Mouse (Mus musculus) heart, adult 2 months (tissue): ENCODE measurements around the gene Aire. TPM values are rescaled to one million over a fixed set of nuclear protein-coding genes. Genes with fewer than 3 reads are reported as not detected.

Source experiments
- DNase-seq, 2 experiments: peaks; one replicate each; pipeline ENCODE4 v3.0.0; 2021
- H3K27ac ChIP-seq: fragments of 200-600 bp; 2 replicates; pipeline ENCODE4 v1.8.1; 2022
- H3K27me3 ChIP-seq: fragments of 200-500 bp; 2 replicates; pipeline ENCODE4 v1.6.1; 2012; ENCODE audit warnings: mild to moderate bottlenecking, low read length, inconsistent platforms, mixed read lengths; ENCODE audit not compliant: control insufficient read depth, insufficient read depth
- H3K36me3 ChIP-seq: fragments of 200-500 bp; 2 replicates; pipeline ENCODE4 v1.6.1; 2012; ENCODE audit warnings: low read length, inconsistent platforms; ENCODE audit not compliant: control insufficient read depth, insufficient read depth
- H3K4me1 ChIP-seq: fragments of 200-500 bp; 2 replicates; pipeline ENCODE4 v1.6.1; 2011; ENCODE audit warnings: low read length; ENCODE audit not compliant: control insufficient read depth, insufficient read depth
- H3K4me3 ChIP-seq: fragments of 200-600 bp; 2 replicates; pipeline ENCODE4 v1.8.1; 2022
- H3K79me2 ChIP-seq: fragments of 200-500 bp; replicated peaks from 2 replicates; pipeline ENCODE4 v1.6.1; 2012; ENCODE audit warnings: mild to moderate bottlenecking, inconsistent platforms, low read length, moderate library complexity, mixed read lengths; ENCODE audit not compliant: control insufficient read depth, insufficient read depth
- H3K9ac ChIP-seq: fragments of 200-500 bp; 2 replicates; pipeline ENCODE4 v1.6.1; 2012; ENCODE audit warnings: low read depth, mild to moderate bottlenecking, control low read depth, inconsistent platforms, low read length, mixed read lengths
- CTCF ChIP-seq: fragments of 200-600 bp; IDR thresholded peaks from 2 replicates; pipeline ENCODE4 v1.8.1; 2022; ENCODE audit warnings: antibody characterized with exemption, mild to moderate bottlenecking, moderate library complexity
- EP300 ChIP-seq: fragments of 200-500 bp; IDR thresholded peaks from 2 replicates; pipeline ENCODE4 v1.6.1; 2011; ENCODE audit warnings: low read depth, low read length, control low read depth; ENCODE audit not compliant: insufficient read depth
- POLR2A ChIP-seq: fragments of 200-500 bp; IDR thresholded peaks from 2 replicates; pipeline ENCODE4 v1.6.1; 2011; ENCODE audit warnings: mild to moderate bottlenecking, low read depth, low read length, control low read depth; ENCODE audit not compliant: insufficient read depth
- WGBS: fragments of 180-500 bp; shearing (Covaris S2); methylation state at CpG from one replicate; pipeline ENCODE4 v1.1.7; 2018; 5-methylcytosine and 5-hydroxymethylcytosine counted together
- intact Hi-C: fragments of 180-260 bp; cut with DNase I; formaldehyde crosslinking; loops from one replicate; pipeline ENCODE4 v1.15.1; 2025
- polyA plus RNA-seq: library from polyadenylated mRNA; depleted of rRNA; stranded (reverse); fragments of >200 nt; gene quantifications from 2 replicates; pipeline ENCODE4 v1.2.3, GENCODE M21; 2012
- total RNA-seq, 2 experiments: library from RNA; stranded (reverse); gene quantifications; 2 replicates each; pipeline ENCODE4 v1.2.3; 2021

Gene Aire
- total and polyA plus RNA-seq, 3 experiments: 0.10 TPM; not detected in 2

DNA sequence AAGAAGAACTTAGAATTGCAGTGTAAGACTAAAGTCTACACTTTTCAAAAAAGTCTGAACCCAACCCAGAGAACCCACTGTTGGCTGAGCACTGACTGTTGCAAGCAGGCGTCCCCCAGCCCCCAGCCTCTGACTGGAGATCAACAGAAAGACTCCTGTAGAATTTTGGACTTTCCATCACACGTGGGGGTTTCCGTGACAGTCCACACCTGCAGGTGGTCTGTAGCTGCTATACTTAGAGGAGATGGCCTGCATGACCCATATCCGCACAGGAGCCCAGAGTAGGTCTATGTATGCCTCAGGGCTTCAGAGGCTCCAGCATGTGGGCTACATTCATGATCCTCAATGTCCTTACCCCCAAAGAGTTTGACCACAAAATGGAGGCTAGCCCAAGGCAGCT is 3.0 kb upstream of the Aire start:
- H3K79me2 ChIP-seq: no peaks in the 10 kb centered on the region
- no peaks in the 10 kb centered on the region for H3K4me1 ChIP-seq
- H3K27ac ChIP-seq: no peak overlapping the region
- no peak for DNase-seq
- H3K27me3 ChIP-seq: no peaks in the 10 kb centered on the region
- intact Hi-C loops: no loop called here
- no peaks in the 10 kb centered on the region for H3K36me3 ChIP-seq
- H3K9ac ChIP-seq: no peak overlapping the region
- no peak overlapping the region for H3K4me3 ChIP-seq
- WGBS: 89% methylated on average over 4 of the region's 4 CpGs
- TF ChIP-seq POLR2A (no peak), EP300 (no peak), CTCF (no peak)

DNA sequence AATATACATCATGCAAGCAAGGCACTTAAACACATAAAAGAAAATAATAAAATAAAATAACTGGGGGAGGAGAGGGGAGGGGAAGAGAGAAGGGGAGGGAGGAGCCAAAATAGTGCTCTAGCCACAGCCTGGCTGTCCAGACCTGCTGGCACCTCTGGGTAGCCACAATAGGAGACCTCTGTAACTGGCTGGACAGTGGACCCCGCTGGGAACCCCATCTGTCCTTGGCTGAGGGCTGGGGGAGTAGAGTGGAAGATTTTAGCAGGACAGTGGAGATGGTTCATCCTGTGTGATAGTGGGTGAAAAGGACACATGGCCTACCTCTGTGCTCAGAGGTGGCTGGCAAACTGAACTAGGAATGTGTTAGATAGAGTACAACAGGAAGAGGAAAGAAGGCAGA is 1.1 kb upstream of the Aire start:
- H3K79me2 ChIP-seq: no peaks in the 10 kb centered on the region
- DNase-seq: no peak
- no peak overlapping the region for H3K4me3 ChIP-seq
- TF ChIP-seq CTCF (no peak), EP300 (no peak), POLR2A (no peak)
- intact Hi-C loops: no loop called here
- H3K9ac ChIP-seq: no peak overlapping the region
- H3K27ac ChIP-seq: no peak overlapping the region
- no peaks in the 10 kb centered on the region for H3K4me1 ChIP-seq
- 71% methylated on average over 1 of the region's 1 CpGs for WGBS
- no peaks in the 10 kb centered on the region for H3K36me3 ChIP-seq
- H3K27me3 ChIP-seq: no peaks in the 10 kb centered on the region

GRCm38 (mm10) chr10:78042697-78043405 is 559 bp downstream of the Aire start:
- no peaks in the 10 kb centered on the region for H3K36me3 ChIP-seq
- intact Hi-C loops: no loop called here
- no peak overlapping the region for H3K27ac ChIP-seq
- H3K27me3 ChIP-seq: no peaks in the 10 kb centered on the region
- DNase-seq: no peak
- 60% methylated on average over 14 of the region's 14 CpGs for WGBS
- no peaks in the 10 kb centered on the region for H3K4me1 ChIP-seq
- H3K79me2 ChIP-seq: no peaks in the 10 kb centered on the region
- no peak for TF ChIP-seq CTCF
- TF ChIP-seq POLR2A: no peak
- no peak for TF ChIP-seq EP300
- no peak overlapping the region for H3K9ac ChIP-seq
- H3K4me3 ChIP-seq: no peak overlapping the region

GRCm38 (mm10) chr10:78042096-78042495 is 1.3 kb downstream of the Aire start:
- no peak overlapping the region for H3K4me3 ChIP-seq
- intact Hi-C loops: no loop called here
- H3K27me3 ChIP-seq: no peaks in the 10 kb centered on the region
- no peak overlapping the region for H3K9ac ChIP-seq
- no peaks in the 10 kb centered on the region for H3K4me1 ChIP-seq
- no peaks in the 10 kb centered on the region for H3K79me2 ChIP-seq
- H3K27ac ChIP-seq: no peak overlapping the region
- WGBS: 74% methylated on average over 7 of the region's 7 CpGs
- TF ChIP-seq POLR2A: no peak
- no peaks in the 10 kb centered on the region for H3K36me3 ChIP-seq
- no peak for DNase-seq

DNA sequence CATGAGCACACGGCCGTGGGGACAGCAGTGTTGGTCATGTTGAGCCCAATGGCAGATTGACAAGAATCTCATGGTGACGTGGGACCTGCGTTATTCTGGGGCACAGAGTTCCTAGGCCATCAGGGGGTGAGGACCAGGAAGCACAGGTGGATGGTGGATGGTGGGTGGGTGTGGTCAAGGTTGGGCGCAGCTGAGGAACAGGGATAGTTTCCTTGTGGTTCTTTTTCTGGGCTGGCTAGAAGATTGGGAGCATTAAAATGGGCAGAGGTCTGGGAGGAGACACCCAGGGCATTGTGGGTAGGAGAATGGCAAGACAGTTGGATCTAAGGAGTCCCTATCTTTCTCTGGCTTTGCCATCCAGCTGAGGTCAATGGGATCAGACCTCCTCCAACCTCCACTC is 1.8 kb downstream of the Aire start, which contains the start of gene Dnmt3l:
Dnmt3l (plus strand) TSS at position 301 of the 400 bp plus-strand sequence.
- WGBS: 90% methylated on average over 5 of the region's 5 CpGs
- H3K4me1 ChIP-seq: no peaks in the 10 kb centered on the region
- TF ChIP-seq CTCF (no peak), EP300 (no peak), POLR2A (no peak)
- no peaks in the 10 kb centered on the region for H3K36me3 ChIP-seq
- DNase-seq: no peak
- no peak within 1 kb of the TSS for H3K27ac ChIP-seq
- H3K4me3 ChIP-seq: no peak within 1 kb of the TSS
- no peaks in the 10 kb centered on the region for H3K27me3 ChIP-seq
- intact Hi-C loops: no loop called here
- no peak within 1 kb of the TSS for H3K9ac ChIP-seq
- H3K79me2 ChIP-seq: no peaks in the 10 kb centered on the region

- H3K9ac ChIP-seq: no peak overlapping the region
- H3K79me2 ChIP-seq: no peaks in the 10 kb centered on the region
- no peak overlapping the region for H3K27ac ChIP-seq
- H3K4me1 ChIP-seq: no peaks in the 10 kb centered on the region
- TF ChIP-seq EP300: no peak
- no peak for TF ChIP-seq POLR2A
- no peak for TF ChIP-seq CTCF
- H3K36me3 ChIP-seq: no peaks in the 10 kb centered on the region
- no peak for DNase-seq
- 74% methylated on average over 4 of the region's 4 CpGs for WGBS
- intact Hi-C loops: no loop called here
- no peaks in the 10 kb centered on the region for H3K27me3 ChIP-seq
- no peak overlapping the region for H3K4me3 ChIP-seq
These were observed 6.3 kb downstream of the Aire start for GRCm38 (mm10) chr10:78037139-78037538.
